Mouse (Mus musculus): ENCODE measurements around the gene Tatdn3. TPM values are rescaled to one million over a fixed set of nuclear protein-coding genes. Genes with fewer than 3 reads are reported as not detected.

Tatdn3 gene
- total RNA-seq, 2 experiments from 2014 or later, result 12.3 to 13.5 TPM

Other genes with a start within 250 kb of the Tatdn3 start
- gene Rps6kc1, start 151.2 kb downstream of the Tatdn3 start, total RNA-seq (2021), result 10 to 100 TPM; 18.2 to 18.7 TPM
- 10 to 100 TPM; 26.4 to 30.1 TPM for gene Angel2, start 137.8 kb downstream of the Tatdn3 start, total RNA-seq (2021)
- gene Vash2, start 83.6 kb downstream of the Tatdn3 start, total RNA-seq (2021), result under 1 TPM; 0.25 to 0.71 TPM
- 10 to 100 TPM; 11.5 to 13.8 TPM for gene Flvcr1, start 36.8 kb downstream of the Tatdn3 start, total RNA-seq (2021)
- not detected for gene Spata45, start 26.3 kb downstream of the Tatdn3 start, total RNA-seq (2021)
- gene Nsl1, start 80 bp upstream of the Tatdn3 start, total RNA-seq (2021), result under 1 TPM; 0.17 to 0.18 TPM
- not detected for gene Batf3, start 34.9 kb upstream of the Tatdn3 start, total RNA-seq (2021)
- not detected for gene Fam71a, start 101.9 kb upstream of the Tatdn3 start, total RNA-seq (2021)
- 100 to 1,000 TPM in 1 of 2 experiments, 10 to 100 TPM in 1; 14.7 to 163 TPM for gene Atf3, start 155.1 kb upstream of the Tatdn3 start, total RNA-seq (2021)